Mouse (Mus musculus) liver (tissue): Measurements from ENCODE around the gene C77080.
A peak's percentile ranks its signal among the peaks of the same experiment; 100 is the strongest.

ENCODE experiments used
- DNase-seq: peaks from one replicate; pipeline ENCODE4 v3.0.0-alpha.2; 2020; ENCODE audit warnings: mixed read lengths

The C77080 gene

GRCm38 (mm10) chr4:129211461-129211860 is 49.7 kb downstream of the C77080 start:
- DNase-seq: no peak

DNA sequence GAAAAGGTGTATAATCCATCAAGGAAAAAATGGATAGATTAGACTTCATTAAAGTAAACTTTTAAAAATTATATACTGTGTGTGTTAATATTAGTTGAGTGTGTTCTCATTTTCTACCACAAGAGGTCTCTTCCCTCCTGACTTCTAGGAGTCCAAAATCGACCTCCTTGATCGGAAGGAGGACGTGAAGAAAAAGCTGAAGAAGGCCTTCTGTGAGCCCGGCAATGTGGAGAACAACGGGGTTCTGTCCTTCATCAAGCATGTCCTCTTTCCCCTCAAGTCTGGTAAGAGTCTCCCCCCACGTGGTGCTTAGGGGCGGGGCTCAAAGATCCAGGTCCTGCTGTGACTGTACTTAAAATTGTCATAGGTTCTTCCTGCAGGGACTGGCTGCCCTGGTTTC is 51.7 kb downstream of the C77080 start:
- DNase-seq: no peak

DNA sequence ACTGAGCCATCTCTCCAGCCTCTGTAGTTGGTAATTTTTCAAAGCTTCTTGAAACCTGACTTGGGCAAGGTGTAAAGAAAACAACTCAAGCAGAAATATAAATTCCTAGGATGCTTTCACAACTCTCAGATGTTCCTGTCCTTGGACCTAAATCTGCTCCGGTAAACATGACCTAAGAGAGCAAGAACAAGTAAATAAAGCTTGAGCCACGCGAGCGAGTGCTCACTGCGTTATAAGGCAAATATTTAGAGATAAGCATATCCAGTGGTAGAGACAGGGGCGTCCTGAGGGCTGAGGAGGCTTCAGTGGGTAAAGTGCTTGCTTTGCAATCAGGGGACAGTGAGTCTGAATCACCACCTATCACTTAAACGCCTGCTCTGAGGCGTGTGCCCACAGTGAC is 54.4 kb downstream of the C77080 start:
- DNase-seq: no peak

- DNase-seq: no peak
Observed at GRCm38 (mm10) chr4:129204655-129205054, 56.5 kb downstream of the C77080 start.

GRCm38 (mm10) chr4:129197514-129197913 is 63.7 kb downstream of the C77080 start:
- DNase-seq: no peak

DNA sequence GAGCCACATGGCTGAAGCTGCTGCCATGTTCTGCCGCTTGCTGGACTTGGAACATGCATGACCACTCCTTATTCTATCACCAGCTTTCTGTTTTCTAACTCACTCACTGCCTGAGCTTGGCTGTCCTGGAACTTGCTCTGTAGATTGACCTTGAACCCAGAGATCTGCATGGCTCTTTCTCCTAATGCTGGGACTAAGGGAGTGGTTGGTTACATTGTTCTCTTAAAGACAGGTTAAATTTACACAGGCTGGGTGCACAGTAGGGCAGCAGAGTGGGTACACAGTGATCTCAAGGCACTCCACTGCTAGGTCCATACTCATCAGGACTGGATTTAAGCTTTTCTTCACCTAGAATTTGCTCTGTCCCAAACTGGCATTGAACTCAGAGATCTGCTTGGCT is 66.9 kb downstream of the C77080 start:
- no peak for DNase-seq

DNA sequence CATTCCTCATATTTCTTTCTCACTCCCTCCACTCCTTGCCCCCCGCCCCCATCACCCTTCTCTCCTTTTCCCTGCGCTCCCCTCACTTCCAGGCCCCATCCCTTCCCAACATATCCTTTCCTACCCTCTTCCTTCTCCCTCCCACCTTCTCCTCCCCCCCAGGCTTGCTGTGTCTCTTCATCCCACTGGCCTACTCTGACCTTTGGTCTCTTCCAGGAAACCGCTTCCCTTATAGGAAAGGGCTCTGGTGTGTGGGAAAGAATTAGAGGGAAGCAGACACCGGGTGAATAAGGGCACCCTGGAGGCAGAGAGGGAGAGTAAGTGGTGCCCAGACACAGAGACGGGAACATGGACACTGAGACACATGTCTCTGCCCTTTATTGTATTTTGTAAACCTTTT is 69.5 kb downstream of the C77080 start:
- no peak for DNase-seq

DNA sequence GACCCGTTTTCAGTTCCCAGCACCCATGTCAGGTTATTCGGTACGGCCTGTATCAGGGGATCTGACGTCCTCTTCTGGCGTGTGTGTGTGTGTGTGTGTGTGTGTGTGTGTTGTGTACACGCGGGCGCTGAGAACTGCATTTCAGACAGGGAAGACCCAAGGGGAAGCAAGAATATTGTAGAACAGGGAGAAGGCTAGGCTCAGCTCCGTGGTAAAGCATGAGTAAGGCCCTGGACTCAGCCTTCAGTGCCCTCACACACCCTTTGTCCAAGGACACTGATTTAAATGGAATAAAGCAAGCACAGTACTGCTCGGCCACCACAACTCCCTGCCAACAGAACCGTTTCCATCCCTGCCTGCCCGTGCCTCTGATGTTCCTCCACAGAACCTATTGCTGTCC is 70.7 kb downstream of the C77080 start:
- peak; percentile 26 for DNase-seq

GRCm38 (mm10) chr4:129189542-129190519 is 71.4 kb downstream of the C77080 start, which contains the start of the genes S100pbp and Yars:
Gene S100pbp (minus strand): TSS chr4:129189727.
Gene Yars (plus strand): TSS chr4:129189760.
- peak; percentile 98 for DNase-seq

DNA sequence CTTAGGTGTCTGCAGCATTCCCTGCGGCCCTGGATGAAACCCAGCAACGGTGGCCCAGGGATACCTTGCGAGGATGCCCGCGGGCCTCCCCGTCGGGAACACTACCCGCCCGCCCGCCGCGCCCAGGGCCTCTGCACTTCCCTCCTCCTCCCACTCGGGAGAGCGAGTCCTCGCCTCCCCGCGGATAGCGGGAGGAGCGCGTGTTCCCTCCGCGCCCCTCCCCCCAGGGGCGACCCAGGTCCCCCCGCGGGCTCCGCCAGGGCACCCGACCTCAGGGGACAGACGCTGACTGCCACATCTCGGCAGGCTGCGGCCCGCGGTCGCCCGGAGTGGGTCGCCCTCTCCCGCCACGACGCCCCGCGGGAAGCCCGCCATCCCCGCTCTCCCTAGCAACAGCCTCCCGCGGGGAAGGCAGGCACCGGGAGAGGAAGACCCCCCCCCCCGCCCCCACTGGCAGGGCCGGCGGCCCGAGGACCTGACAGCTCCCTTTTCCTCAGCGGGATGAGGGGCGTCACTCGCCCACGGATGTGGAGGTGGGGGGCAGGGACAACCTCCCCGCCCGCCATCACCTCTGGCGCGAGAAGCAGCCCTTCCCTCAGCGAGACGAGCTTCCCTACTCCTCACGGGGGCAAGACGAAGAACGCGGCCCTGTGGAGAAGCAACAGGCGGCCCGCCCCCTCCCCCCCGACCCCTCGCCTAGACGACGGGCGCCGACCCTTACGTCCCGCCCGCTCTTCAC is 72.2 kb downstream of the C77080 start:
- peak; percentile 80 for DNase-seq

- no peak for DNase-seq
Observed at GRCm38 (mm10) chr4:129188041-129188659, 73.1 kb downstream of the C77080 start.

DNA sequence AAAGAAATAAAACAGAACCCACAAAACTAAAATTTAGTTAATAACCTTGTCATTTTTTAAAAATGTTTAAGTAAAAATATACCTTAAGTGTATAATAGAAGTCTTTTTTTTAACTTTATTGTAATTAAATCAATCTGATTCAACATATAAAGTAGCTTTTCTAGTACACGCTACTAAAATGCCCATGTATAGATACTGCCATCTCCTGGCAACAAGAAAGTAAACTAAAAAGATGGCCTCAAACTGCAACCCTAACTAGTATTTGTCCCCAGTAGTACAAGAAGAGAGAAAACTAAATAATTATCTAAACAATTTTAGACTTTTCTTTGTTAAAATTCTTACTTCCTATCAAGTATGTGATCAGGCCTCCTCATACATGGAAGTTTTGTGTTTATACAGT is 81.6 kb downstream of the C77080 start:
- no peak for DNase-seq

DNA sequence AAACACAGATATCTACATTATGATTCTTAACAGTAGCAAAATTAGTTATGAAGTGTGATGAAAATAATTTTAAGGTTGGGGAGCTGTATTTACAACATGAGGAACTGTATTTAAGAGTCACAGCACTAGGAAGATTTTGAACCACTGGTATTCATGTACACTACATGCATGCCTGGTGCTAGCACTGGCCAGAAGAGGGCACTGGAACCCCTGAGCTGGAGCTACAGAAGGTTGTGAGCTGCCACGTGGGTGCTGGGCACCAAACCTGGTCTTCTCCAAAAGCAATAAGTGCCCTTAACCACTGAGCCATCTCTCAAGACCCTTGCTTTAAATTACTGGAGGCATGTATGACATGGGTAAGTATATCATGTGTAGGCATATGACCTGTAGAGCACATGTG is 88.7 kb downstream of the C77080 start:
- no peak for DNase-seq
